Mouse (Mus musculus) liver, adult 2 months (tissue): Measurements from ENCODE around the gene Phxr2. TPM values are rescaled to one million over a fixed set of nuclear protein-coding genes. Genes with fewer than 3 reads are reported as not detected.

Experiments
- DNase-seq: peaks from one replicate; pipeline ENCODE4 v3.0.0-alpha.2; 2011; ENCODE audit warnings: low read depth, low spot score; ENCODE audit errors: extremely low read depth
- H3K27ac ChIP-seq: fragments of 200-500 bp; replicated peaks from 2 replicates; pipeline ENCODE4 v1.5.1; 2012; ENCODE audit warnings: low read depth, mild to moderate bottlenecking, control low read depth, inconsistent platforms, low read length; ENCODE audit not compliant: insufficient read depth
- H3K27me3 ChIP-seq: fragments of 200-500 bp; 2 replicates; pipeline ENCODE4 v1.6.1; 2012; ENCODE audit warnings: mild to moderate bottlenecking, moderate library complexity, low read length, inconsistent platforms; ENCODE audit not compliant: control insufficient read depth, insufficient read depth
- H3K36me3 ChIP-seq: fragments of 200-500 bp; 2 replicates; pipeline ENCODE4 v1.6.1; 2012; ENCODE audit warnings: low read length, inconsistent platforms; ENCODE audit not compliant: control insufficient read depth, insufficient read depth
- H3K4me1 ChIP-seq: fragments of 200-500 bp; 2 replicates; pipeline ENCODE4 v1.6.1; 2011; ENCODE audit warnings: low read length; ENCODE audit not compliant: control insufficient read depth, insufficient read depth
- H3K4me3 ChIP-seq: fragments of 200-500 bp; 2 replicates; pipeline ENCODE4 v1.5.1; 2011; ENCODE audit warnings: low read depth, mild to moderate bottlenecking, control low read depth, low read length, moderate library complexity; ENCODE audit not compliant: insufficient read depth
- H3K79me2 ChIP-seq: fragments of 200-500 bp; 2 replicates; pipeline ENCODE4 v1.6.1; 2012; ENCODE audit warnings: inconsistent platforms, mild to moderate bottlenecking, low read length, moderate library complexity; ENCODE audit not compliant: control insufficient read depth, insufficient read depth
- H3K9ac ChIP-seq: fragments of 200-500 bp; 2 replicates; pipeline ENCODE4 v1.6.1; 2012; ENCODE audit warnings: low read depth, mild to moderate bottlenecking, control low read depth, inconsistent platforms, low read length
- CTCF ChIP-seq: fragments of 200-500 bp; IDR thresholded peaks from 2 replicates; pipeline ENCODE4 v1.5.1; 2011; ENCODE audit warnings: low read depth, low read length, control low read depth
- POLR2A ChIP-seq: fragments of 200-500 bp; IDR thresholded peaks from 2 replicates; pipeline ENCODE4 v1.6.1; 2011; ENCODE audit warnings: low read length, control low read depth; ENCODE audit not compliant: insufficient read depth; ENCODE audit errors: extremely low read depth
- WGBS: fragments of 180-500 bp; shearing (Covaris S2); methylation state at CpG from one replicate; pipeline ENCODE4 v1.1.7; 2018; 5-methylcytosine and 5-hydroxymethylcytosine counted together
- polyA plus RNA-seq: library from polyadenylated mRNA; depleted of rRNA; stranded (reverse); fragments of >200 nt; gene quantifications from 2 replicates; pipeline ENCODE4 v1.2.3, GENCODE M21; 2012
- total RNA-seq: library from RNA; depleted of rRNA; stranded (reverse); fragments of >200 nt; gene quantifications from 2 replicates; pipeline ENCODE4 v1.2.3, GENCODE M21; 2014

Phxr2 gene
- total and polyA plus RNA-seq, 2 experiments = not detected

DNA sequence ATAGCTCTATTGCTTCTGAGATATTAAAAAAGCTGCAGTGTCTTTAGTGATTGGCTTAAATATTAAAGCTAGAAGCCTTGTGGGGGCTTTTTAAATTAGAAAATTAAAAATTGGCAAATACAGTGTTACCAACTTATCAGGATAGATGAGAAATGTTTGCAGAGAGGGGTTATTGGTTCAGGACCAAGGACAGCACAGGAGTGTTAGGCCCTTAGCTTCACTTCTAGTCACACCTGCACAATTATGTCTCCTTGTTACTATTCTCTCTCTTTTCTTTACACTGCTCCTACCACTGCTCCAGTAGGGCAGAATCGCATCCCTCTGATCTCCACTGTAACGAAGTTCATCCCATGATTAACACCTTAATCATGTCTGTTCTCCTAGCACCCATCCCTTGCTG is 31.0 kb downstream of the Phxr2 start:
- H3K4me1 ChIP-seq = no peaks in the 10 kb centered on the region
- no peak for TF ChIP-seq CTCF
- TF ChIP-seq POLR2A = no peak
- whole genome bisulfite sequencing = 70% methylated on average over 2 of the region's 2 CpGs

DNA sequence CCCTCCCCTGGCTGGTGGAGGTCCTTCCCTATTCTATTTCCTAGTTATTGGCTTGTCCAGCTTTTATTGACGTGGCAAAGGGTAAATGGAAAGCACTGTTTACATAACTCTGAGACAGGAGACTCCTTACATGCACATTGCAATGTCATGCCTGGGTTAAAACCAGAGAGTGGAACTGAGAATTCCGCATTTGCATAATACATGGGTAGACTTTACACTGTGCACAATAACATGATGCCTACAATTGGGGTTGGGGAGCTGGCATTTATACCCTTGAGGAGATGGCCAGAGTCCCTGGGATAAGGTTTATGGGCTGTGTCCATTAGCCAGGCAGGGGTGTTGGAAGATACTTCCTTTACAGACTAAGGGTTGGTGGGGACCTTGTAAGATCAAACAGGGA is 32.8 kb downstream of the Phxr2 start:
- TF ChIP-seq CTCF (no peak), POLR2A (no peak)
- no peaks in the 10 kb centered on the region for H3K36me3 ChIP-seq
- no peak overlapping the region for H3K4me3 ChIP-seq
- 68% methylated on average over 2 of the region's 2 CpGs for whole genome bisulfite sequencing
- no peaks in the 10 kb centered on the region for H3K27me3 ChIP-seq
- H3K27ac ChIP-seq = no peak overlapping the region
- H3K4me1 ChIP-seq = no peaks in the 10 kb centered on the region
- no peak overlapping the region for H3K9ac ChIP-seq
- no peak for DNase-seq
- no peaks in the 10 kb centered on the region for H3K79me2 ChIP-seq

More for the DNA sequence above, 31.0 kb downstream of the Phxr2 start:
- DNase-seq = no peak
- no peak overlapping the region for H3K4me3 ChIP-seq
- H3K36me3 ChIP-seq = no peaks in the 10 kb centered on the region
- no peak overlapping the region for H3K27ac ChIP-seq
- no peaks in the 10 kb centered on the region for H3K79me2 ChIP-seq
- H3K9ac ChIP-seq = no peak overlapping the region
- no peaks in the 10 kb centered on the region for H3K27me3 ChIP-seq

DNA sequence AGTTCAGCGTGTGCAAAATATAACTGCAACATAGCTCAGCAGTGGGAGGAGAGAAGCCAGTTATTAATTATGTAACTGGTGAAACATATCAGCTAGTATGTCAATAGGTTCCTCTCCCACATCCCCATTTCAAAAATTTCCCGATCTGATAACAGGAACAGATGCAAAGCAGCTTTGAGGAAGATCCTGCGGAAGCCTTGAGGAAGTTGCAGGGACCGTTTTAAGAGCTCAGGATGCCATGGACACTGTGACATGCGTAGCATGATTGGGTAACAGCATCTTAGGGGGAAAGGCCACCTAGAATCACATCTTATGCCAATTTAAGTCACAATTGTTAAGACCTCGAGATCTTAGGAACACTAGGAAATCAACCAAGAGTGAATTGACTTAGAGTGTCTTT is 36.2 kb downstream of the Phxr2 start:
- Histone ChIP-seq H3K36me3 (no peaks in the 10 kb centered on the region), H3K4me3 (no peak overlapping the region), H3K79me2 (no peaks in the 10 kb centered on the region), H3K9ac (no peak overlapping the region), H3K27ac (no peak overlapping the region), H3K27me3 (no peaks in the 10 kb centered on the region), H3K4me1 (no peaks in the 10 kb centered on the region)
- 74% methylated on average over 6 of the region's 6 CpGs for WGBS
- no peak for DNase-seq
- TF ChIP-seq POLR2A (no peak), CTCF (no peak)

DNA sequence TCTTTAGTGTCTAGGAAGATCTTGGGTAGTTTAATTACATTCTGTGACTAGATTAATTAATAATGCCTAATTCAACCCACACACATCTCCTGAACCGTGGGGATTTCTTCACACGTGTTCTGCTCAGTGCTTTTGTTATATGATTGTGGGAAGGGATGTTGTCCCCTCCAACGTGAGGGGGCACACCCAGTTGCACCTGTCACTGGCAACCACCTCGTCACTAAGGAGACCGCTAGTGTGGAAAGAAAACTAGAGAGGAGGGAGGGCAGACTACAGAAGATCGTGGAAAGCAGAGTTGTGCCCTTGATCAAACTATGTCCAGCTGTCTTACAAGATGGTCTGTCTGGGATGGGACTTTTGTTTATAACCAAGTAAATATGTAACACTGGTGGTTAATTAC is 40.1 kb downstream of the Phxr2 start:
- peaks cover 5% of the 10 kb centered on the region; the same call in 1 of the 2 replicates for H3K4me1 ChIP-seq
- no peaks in the 10 kb centered on the region for H3K27me3 ChIP-seq
- TF ChIP-seq CTCF = no peak
- no peak for TF ChIP-seq POLR2A
- WGBS = 62% methylated on average over 6 of the region's 6 CpGs
- no peaks in the 10 kb centered on the region for H3K36me3 ChIP-seq
- no peaks in the 10 kb centered on the region for H3K79me2 ChIP-seq
- no peak overlapping the region for H3K27ac ChIP-seq
- H3K4me3 ChIP-seq = no peak overlapping the region
- no peak for DNase-seq
- H3K9ac ChIP-seq = no peak overlapping the region

DNA sequence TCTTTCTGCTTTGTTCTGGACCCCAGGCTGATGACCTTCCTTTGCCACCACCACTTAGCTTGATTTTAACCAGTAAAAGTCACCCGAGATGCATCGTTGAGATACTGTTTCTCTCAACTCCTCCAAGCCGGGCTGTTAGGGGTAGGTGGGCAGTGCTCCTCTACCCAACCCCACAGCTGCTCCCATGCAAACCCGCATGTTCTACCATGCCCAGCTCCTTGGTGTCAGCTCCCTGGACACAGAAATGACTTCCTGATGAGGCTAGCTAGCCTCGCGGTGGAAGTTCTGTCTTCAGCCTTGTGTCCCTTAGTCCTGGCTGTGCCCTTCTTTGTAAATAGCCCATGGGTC is 40.9 kb downstream of the Phxr2 start:
- DNase-seq = no peak
- H3K4me1 ChIP-seq = peaks cover 5% of the 10 kb centered on the region; the same call in 1 of the 2 replicates
- H3K79me2 ChIP-seq = no peaks in the 10 kb centered on the region
- no peaks in the 10 kb centered on the region for H3K27me3 ChIP-seq
- 60% methylated on average over 6 of the region's 6 CpGs for WGBS
- H3K27ac ChIP-seq = no peak overlapping the region
- TF ChIP-seq POLR2A = no peak
- TF ChIP-seq CTCF = no peak
- H3K36me3 ChIP-seq = no peaks in the 10 kb centered on the region
- H3K9ac ChIP-seq = no peak overlapping the region
- H3K4me3 ChIP-seq = no peak overlapping the region

DNA sequence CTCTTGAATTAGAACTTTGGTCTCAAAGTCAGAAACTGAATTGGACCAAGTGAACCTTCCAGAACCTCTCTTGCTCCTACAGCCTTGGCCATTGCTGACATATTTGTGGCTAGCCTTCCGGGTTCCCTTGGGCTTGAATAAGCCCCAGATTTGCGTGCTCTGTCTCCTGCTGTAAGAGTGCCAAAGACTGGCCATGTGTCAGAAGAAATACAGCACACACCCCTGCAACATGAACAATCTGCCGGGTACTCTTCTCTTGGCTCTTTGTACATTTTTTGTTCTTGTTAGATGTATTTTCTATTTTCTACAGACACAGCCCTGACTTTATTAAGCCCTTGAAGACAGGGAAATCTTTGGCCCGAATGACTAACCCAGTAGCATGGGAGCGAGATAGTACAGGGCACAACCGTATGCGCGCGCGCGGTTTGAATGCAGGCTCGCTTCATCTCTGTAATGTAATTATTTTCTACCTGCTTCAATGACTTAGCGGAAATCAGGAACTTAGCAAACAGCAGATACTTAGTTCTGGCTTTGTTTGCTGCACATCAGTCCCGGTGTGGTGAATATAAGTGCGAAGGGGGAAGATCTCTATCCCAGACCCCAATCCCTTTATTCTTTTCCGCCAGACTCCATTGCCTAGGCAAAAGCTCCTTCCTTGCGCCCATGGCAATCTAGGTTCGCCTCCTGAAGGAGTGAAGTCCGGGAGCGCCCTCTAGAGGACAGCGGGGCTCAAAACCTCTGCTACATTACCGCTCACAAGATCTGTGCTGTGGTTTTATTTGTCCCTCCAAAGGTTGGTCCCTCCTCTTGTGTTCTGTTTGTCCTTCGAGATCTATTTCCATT is 41.5 kb downstream of the Phxr2 start:
- H3K4me3 ChIP-seq = no peak overlapping the region
- 46% methylated on average over 23 of the region's 23 CpGs for WGBS
- TF ChIP-seq CTCF (peak; percentile 96), POLR2A (no peak)
- DNase-seq = peak; percentile 63
- H3K9ac ChIP-seq = no peak overlapping the region
- H3K27ac ChIP-seq = no peak overlapping the region
- H3K27me3 ChIP-seq = no peaks in the 10 kb centered on the region
- no peaks in the 10 kb centered on the region for H3K79me2 ChIP-seq
- no peaks in the 10 kb centered on the region for H3K36me3 ChIP-seq
- peaks cover 5% of the 10 kb centered on the region; the same call in 1 of the 2 replicates for H3K4me1 ChIP-seq
